Mouse (Mus musculus) E14TG2a.4 (cell line): Measurements from ENCODE around the gene Rassf8.

Experiments
- H3K27me3 ChIP-seq: 2 replicates; pipeline ENCODE4 v1.6.1; 2014; ENCODE audit warnings: low read length, control low read depth; ENCODE audit not compliant: insufficient read depth
- H3K36me3 ChIP-seq: 2 replicates; pipeline ENCODE4 v1.6.1; 2014; ENCODE audit warnings: low read length, control low read depth; ENCODE audit not compliant: insufficient read depth
- H3K4me1 ChIP-seq: replicated peaks from 2 replicates; pipeline ENCODE4 v1.6.1; 2014; ENCODE audit warnings: low read depth, low read length, control low read depth
- H3K4me3 ChIP-seq: replicated peaks from 2 replicates; pipeline ENCODE4 v1.5.1; 2014; ENCODE audit warnings: mild to moderate bottlenecking, low read length
- H3K9me3 ChIP-seq: 2 replicates; pipeline ENCODE4 v1.6.1; 2014; ENCODE audit warnings: low read length, control low read depth
- CTCF ChIP-seq: conservative IDR thresholded peaks from 2 replicates; pipeline ENCODE4 v1.5.1; 2014; ENCODE audit warnings: low read length
- NANOG ChIP-seq: IDR thresholded peaks from 2 replicates; pipeline ENCODE4 v1.6.1; 2014; ENCODE audit warnings: borderline replicate concordance, low read length, mixed read lengths
- POU5F1 ChIP-seq: IDR thresholded peaks from 2 replicates; pipeline ENCODE4 v1.6.1; 2014; ENCODE audit warnings: low read length, borderline replicate concordance

Gene Rassf8

GRCm38 (mm10) chr6:145779383-145779782 is 32.8 kb downstream of the Rassf8 start:
- H3K4me3 ChIP-seq = no peak overlapping the region
- H3K4me1 ChIP-seq = peaks cover 13% of the 10 kb centered on the region
- TF ChIP-seq CTCF (no peak), POU5F1 (no peak), NANOG (no peak)
- no peaks in the 10 kb centered on the region for H3K27me3 ChIP-seq
- no peaks in the 10 kb centered on the region for H3K9me3 ChIP-seq
- H3K36me3 ChIP-seq = no peaks in the 10 kb centered on the region

DNA sequence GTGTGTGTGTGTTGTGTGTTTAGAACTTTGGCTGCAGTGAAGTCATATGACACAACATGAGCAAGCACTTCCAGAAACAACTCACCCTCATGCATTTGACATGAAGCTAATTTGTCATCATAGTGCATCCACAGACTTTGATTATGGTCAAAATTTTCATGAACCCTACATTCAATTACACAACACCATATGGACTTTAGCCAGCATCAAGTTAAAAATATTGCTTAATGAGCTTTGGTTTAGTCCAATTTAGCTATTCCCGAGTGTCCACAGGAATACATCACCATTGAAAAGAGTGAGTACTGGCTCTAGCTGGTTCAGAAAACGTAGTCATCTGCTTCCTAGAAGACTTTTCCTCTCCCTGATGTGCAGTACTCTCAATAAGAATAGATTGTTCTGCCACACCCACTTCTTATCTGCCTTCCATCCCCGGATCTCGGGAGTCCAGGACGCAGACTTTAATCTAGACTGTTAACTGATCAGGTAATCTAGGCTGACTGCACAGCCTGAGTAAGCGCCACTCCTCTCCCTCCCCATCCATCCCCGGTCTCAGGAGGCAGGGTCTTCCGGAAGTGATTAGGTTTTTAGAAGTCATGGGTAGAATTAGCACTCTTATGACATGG is 33.7 kb downstream of the Rassf8 start:
- no peaks in the 10 kb centered on the region for H3K36me3 ChIP-seq
- no peaks in the 10 kb centered on the region for H3K27me3 ChIP-seq
- no peaks in the 10 kb centered on the region for H3K9me3 ChIP-seq
- TF ChIP-seq NANOG (no peak), CTCF (no peak), POU5F1 (no peak)
- H3K4me1 ChIP-seq = peaks cover 13% of the 10 kb centered on the region
- no peak overlapping the region for H3K4me3 ChIP-seq

DNA sequence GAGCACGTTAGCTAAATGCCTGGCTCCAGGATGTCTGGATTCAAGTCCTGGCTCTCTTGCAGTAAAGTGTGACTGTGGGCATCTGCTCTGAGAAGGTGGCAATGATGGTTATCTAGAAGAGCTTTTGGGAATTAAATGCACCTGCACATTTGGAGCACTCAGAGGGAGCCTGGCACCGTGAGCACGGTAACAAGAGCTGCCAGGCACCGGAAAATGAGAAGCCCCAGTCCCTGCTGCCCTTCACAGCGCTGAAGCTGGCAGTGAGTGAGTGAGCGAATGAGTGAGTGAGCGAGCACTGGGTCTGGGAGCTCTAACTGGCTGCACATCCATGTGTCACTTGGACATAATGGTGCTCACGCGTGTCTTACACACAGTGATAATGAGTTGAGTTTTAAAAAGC is 34.7 kb downstream of the Rassf8 start:
- no peak for TF ChIP-seq POU5F1
- TF ChIP-seq NANOG = no peak
- TF ChIP-seq CTCF = no peak
- Histone ChIP-seq H3K27me3 (no peaks in the 10 kb centered on the region), H3K4me1 (peaks cover 13% of the 10 kb centered on the region), H3K9me3 (no peaks in the 10 kb centered on the region), H3K36me3 (no peaks in the 10 kb centered on the region), H3K4me3 (no peak overlapping the region)

DNA sequence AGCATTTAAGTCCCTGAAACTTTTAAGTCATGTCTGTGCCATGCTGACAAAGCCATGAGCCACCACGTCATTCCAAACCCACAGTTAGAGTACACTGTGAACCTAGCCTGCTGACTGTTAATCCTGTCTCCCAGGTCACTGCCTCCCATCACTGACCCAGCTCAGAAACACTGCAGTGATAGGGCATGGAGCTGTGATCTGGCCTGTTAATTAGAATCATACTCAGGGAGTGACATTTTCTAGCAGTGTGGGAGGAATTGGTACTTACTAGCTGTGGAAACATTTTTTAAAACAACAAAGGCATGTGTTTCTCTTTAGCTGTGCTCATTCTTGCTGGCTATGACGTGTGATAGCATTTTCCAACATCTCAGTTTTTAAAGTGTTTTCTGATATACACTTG is 35.4 kb downstream of the Rassf8 start:
- Histone ChIP-seq H3K9me3 (no peaks in the 10 kb centered on the region), H3K4me3 (no peak overlapping the region), H3K36me3 (no peaks in the 10 kb centered on the region), H3K27me3 (no peaks in the 10 kb centered on the region), H3K4me1 (peaks cover 13% of the 10 kb centered on the region)
- TF ChIP-seq CTCF = no peak

GRCm38 (mm10) chr6:145787311-145787710 is 40.8 kb downstream of the Rassf8 start:
- H3K9me3 ChIP-seq = no peaks in the 10 kb centered on the region
- no peaks in the 10 kb centered on the region for H3K4me1 ChIP-seq
- H3K4me3 ChIP-seq = no peak overlapping the region
- H3K36me3 ChIP-seq = no peaks in the 10 kb centered on the region
- TF ChIP-seq POU5F1 (no peak), NANOG (no peak), CTCF (no peak)
- no peaks in the 10 kb centered on the region for H3K27me3 ChIP-seq

DNA sequence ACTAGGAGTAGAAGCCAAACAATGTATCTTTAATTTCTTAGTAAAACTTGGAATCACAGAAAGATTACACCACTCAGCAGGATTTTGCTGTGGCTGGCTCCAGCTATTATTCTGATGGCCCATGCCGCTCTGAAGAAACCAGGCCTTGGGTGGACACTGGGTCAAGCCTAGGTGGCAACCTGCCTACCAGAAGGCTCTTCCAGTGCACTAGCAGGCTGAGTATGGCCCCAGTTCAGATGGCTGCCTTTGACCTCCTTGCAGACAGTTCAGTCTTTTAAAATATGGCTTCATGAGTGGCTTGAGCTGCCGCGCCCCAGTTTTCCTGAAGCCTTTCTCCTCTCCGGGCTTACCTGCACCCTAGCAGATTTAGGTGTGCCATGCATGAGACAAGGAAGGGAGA is 43.2 kb downstream of the Rassf8 start:
- no peak overlapping the region for H3K4me3 ChIP-seq
- TF ChIP-seq NANOG (no peak), CTCF (no peak), POU5F1 (no peak)
- no peaks in the 10 kb centered on the region for H3K27me3 ChIP-seq
- no peaks in the 10 kb centered on the region for H3K4me1 ChIP-seq
- H3K9me3 ChIP-seq = no peaks in the 10 kb centered on the region
- no peaks in the 10 kb centered on the region for H3K36me3 ChIP-seq

- H3K27me3 ChIP-seq = no peaks in the 10 kb centered on the region
- no peaks in the 10 kb centered on the region for H3K9me3 ChIP-seq
- no peak overlapping the region for H3K4me3 ChIP-seq
- no peak for TF ChIP-seq NANOG
- no peak for TF ChIP-seq POU5F1
- no peak for TF ChIP-seq CTCF
- H3K4me1 ChIP-seq = no peaks in the 10 kb centered on the region
- H3K36me3 ChIP-seq = no peaks in the 10 kb centered on the region
These were observed 45.8 kb downstream of the Rassf8 start for GRCm38 (mm10) chr6:145792373-145792772.

DNA sequence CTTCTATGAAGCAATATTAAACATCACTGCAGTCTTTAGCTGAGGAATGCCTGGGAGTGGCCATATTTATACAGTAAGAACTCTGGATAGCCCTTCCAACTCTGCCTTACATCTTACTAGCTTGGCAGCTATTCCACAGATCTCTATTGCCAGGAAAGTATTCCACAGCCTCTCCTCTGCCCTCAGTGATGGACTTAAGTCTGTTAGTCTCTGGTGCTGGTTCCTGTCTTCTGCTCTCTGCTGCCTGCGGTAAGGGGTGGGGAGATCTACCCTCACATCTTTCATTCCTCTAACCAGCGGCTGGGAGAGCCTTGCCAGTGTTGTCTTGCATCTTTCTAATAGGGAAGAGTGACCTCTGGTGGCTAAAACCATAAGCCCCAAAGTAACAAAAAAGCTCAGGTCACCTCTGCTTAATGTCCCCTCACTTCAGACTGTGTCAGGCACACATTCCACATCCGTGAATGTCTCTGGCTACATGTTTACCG is 46.6 kb downstream of the Rassf8 start:
- Histone ChIP-seq H3K36me3 (no peaks in the 10 kb centered on the region), H3K4me1 (no peaks in the 10 kb centered on the region), H3K4me3 (no peak overlapping the region), H3K27me3 (no peaks in the 10 kb centered on the region), H3K9me3 (no peaks in the 10 kb centered on the region)
- TF ChIP-seq NANOG (no peak), CTCF (peak; percentile 58)

DNA sequence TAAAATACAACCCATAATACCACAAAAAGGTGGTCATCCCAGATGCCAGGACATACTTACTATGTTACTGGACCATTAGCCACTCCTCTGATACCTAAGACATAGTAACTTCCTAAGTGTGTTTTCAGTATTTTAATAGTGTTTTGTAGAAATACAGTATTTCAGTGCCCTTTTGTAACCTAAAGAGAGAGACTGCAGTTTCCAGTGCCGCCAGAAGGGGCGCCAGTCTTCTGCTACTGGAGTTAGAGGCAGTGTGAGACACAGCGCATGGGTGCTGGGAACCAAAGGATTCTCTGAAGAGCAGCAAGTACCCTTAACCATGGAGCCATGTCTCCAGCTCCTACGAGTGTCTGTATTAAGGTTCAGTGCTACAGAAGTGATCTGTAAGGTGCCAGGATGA is 48.1 kb downstream of the Rassf8 start:
- 0 out of 2 replicates have a peak overlapping the region, but pooled peaks have one; percentile 23 for H3K4me3 ChIP-seq
- no peaks in the 10 kb centered on the region for H3K27me3 ChIP-seq
- H3K9me3 ChIP-seq = no peaks in the 10 kb centered on the region
- TF ChIP-seq CTCF (peak; percentile 80), POU5F1 (no peak), NANOG (no peak)
- no peaks in the 10 kb centered on the region for H3K36me3 ChIP-seq
- no peaks in the 10 kb centered on the region for H3K4me1 ChIP-seq
